Mouse (Mus musculus): ENCODE results near the gene Nfyb.

Gene Nfyb

GRCm38 (mm10) chr10:82779831-82780230, 15.9 kb upstream of the Nfyb start:
- DNase-seq (ENCODE audit: low read depth, low spot score): no peak

GRCm38 (mm10) chr10:82778791-82779549, 15.0 kb upstream of the Nfyb start:
- no peak for DNase-seq (ENCODE audit: low read depth, low spot score)

- DNase-seq (ENCODE audit: low read depth, low spot score): no peak
These were observed 13.9 kb upstream of the Nfyb start for GRCm38 (mm10) chr10:82777886-82778285.

- no peak for DNase-seq (ENCODE audit: low read depth, low spot score)
These were observed 13.1 kb upstream of the Nfyb start for GRCm38 (mm10) chr10:82777075-82777474.

- no peak for DNase-seq (ENCODE audit: low read depth, low spot score)
These were observed 10.9 kb upstream of the Nfyb start for GRCm38 (mm10) chr10:82774841-82775240.

GRCm38 (mm10) chr10:82771595-82772170, 7.7 kb upstream of the Nfyb start:
- no peak for DNase-seq (ENCODE audit: low read depth, low spot score)

- no peak for DNase-seq (ENCODE audit: low read depth, low spot score)
These were observed 6.8 kb upstream of the Nfyb start for GRCm38 (mm10) chr10:82770713-82771112.

GRCm38 (mm10) chr10:82768901-82769300, 5.0 kb upstream of the Nfyb start:
- no peak for DNase-seq (ENCODE audit: low read depth, low spot score)

- DNase-seq (ENCODE audit: low read depth, low spot score): peak; percentile 8
These were observed 925 bp downstream of the Nfyb start for GRCm38 (mm10) chr10:82762756-82763681.

- DNase-seq (ENCODE audit: low read depth, low spot score): no peak
These were observed 2.7 kb downstream of the Nfyb start for GRCm38 (mm10) chr10:82761037-82761811.

GRCm38 (mm10) chr10:82759706-82760105, 4.2 kb downstream of the Nfyb start:
- no peak for DNase-seq (ENCODE audit: low read depth, low spot score)

GRCm38 (mm10) chr10:82758878-82759277, 5.1 kb downstream of the Nfyb start:
- DNase-seq (ENCODE audit: low read depth, low spot score): no peak

- no peak for DNase-seq (ENCODE audit: low read depth, low spot score)
These were observed 5.6 kb downstream of the Nfyb start for GRCm38 (mm10) chr10:82758368-82758767.

GRCm38 (mm10) chr10:82757341-82757740, 6.6 kb downstream of the Nfyb start:
- DNase-seq (ENCODE audit: low read depth, low spot score): no peak

GRCm38 (mm10) chr10:82756466-82756865, 7.5 kb downstream of the Nfyb start:
- DNase-seq (ENCODE audit: low read depth, low spot score): no peak

- DNase-seq (ENCODE audit: low read depth, low spot score): no peak
These were observed 8.6 kb downstream of the Nfyb start for GRCm38 (mm10) chr10:82755213-82755890.

- DNase-seq (ENCODE audit: low read depth, low spot score): no peak
These were observed 9.3 kb downstream of the Nfyb start for GRCm38 (mm10) chr10:82754642-82755041.

GRCm38 (mm10) chr10:82752921-82753320, 11.0 kb downstream of the Nfyb start:
- no peak for DNase-seq (ENCODE audit: low read depth, low spot score)

- no peak for DNase-seq (ENCODE audit: low read depth, low spot score)
These were observed 13.2 kb downstream of the Nfyb start for GRCm38 (mm10) chr10:82750778-82751177.

- no peak for DNase-seq (ENCODE audit: low read depth, low spot score)
These were observed 16.7 kb downstream of the Nfyb start for GRCm38 (mm10) chr10:82746988-82747850.
